8 mouse cellular contexts compared by ENCODE assay signal in the genomic region with DNA sequence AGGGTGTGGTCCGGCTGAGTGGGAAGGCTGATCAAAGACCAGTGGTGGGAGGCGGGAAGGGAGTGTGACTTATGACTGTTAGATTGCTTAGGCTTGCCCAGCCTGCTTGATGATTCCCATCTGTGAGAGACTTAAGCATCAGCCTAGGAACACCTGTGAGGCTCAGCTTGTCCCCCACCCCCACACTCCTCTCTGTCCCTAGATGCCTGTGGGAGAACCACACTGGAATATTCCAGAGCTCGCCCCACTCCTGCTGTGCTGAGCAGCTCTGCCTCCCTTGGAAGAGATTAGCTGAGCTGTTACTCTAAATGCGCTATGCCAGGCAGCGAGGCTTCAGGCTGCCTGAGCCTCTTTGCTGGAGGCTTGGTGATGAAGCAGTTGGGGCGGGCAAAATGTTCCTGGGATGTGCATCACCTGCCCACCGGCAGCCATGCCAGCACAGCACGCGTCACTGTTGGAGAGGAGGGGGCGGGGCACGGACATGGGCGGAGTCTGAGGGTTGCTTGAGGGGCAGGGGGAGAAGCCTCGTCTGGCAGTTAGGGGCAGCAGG. TPM values are rescaled to one million over a fixed set of nuclear protein-coding genes. Genes with fewer than 3 reads are reported as not detected.
DNase-seq lines count a peak whose midpoint lies in the region; ATAC-seq and TF ChIP-seq lines count a peak whose summit lies in the region.
"Not testable (repeated sequence)": the region's sequence is repeated elsewhere in the genome, so short reads cannot be mapped to it uniquely, and the experiment has no call there.

No protein-coding gene starts in this region.

- peak overlapping the region; percentile 46 for H3K4me2 ChIP-seq in forebrain, embryonic 13.5 days
- H3K4me2 ChIP-seq in heart, embryonic 15.5 days, result peak overlapping the region; percentile 49
- peak overlapping the region; percentile 41 for H3K4me2 ChIP-seq in kidney, postnatal 0 days (ENCODE audit: low read length)

- WGBS in forebrain, embryonic 13.5 days, result 3% methylated on average over 12 of the region's 13 CpGs
- WGBS in heart, embryonic 15.5 days, result 4% methylated on average over 11 of the region's 13 CpGs
- 4% methylated on average over 12 of the region's 13 CpGs for WGBS in kidney, postnatal 0 days

- not testable (repeated sequence) for H3K4me3 ChIP-seq in forebrain, embryonic 13.5 days
- H3K4me3 ChIP-seq in heart, embryonic 15.5 days, result 0 out of 2 replicates have a peak overlapping the region, but pooled peaks have one; percentile 8
- 0 out of 2 replicates have a peak overlapping the region, but pooled peaks have one; percentile 11 for H3K4me3 ChIP-seq in kidney, postnatal 0 days (replicated peaks; ENCODE audit: low read depth, low read length)

- not testable (repeated sequence) for H3K27ac ChIP-seq in forebrain, embryonic 13.5 days; heart, embryonic 15.5 days; kidney, postnatal 0 days

- intact Hi-C loops in left cerebral cortex, postnatal 4 days (cut with DNase I), result not testable (repeated sequence)

- H3K9ac ChIP-seq in forebrain, embryonic 13.5 days, result peak overlapping the region; percentile 1; the same call in 1 of the 2 replicates
- H3K9ac ChIP-seq in heart, embryonic 15.5 days; kidney, postnatal 0 days (ENCODE audit: low read depth, low read length): not testable (repeated sequence)

- H3K27me3 ChIP-seq in forebrain, embryonic 13.5 days, result peaks cover 29% of the 10 kb centered on the region
- H3K27me3 ChIP-seq in heart, embryonic 15.5 days; kidney, postnatal 0 days (ENCODE audit: insufficient read depth, low read length): not testable (repeated sequence)

- H3K9me3 ChIP-seq in forebrain, embryonic 13.5 days (replicated peaks); heart, embryonic 15.5 days (replicated peaks); kidney, postnatal 0 days (replicated peaks; ENCODE audit: low read length): not testable (repeated sequence)

- ATAC-seq in forebrain, embryonic 13.5 days, result peak; percentile 41
- ATAC-seq in heart, embryonic 15.5 days (replicated peaks; ENCODE audit: insufficient number of reproducible peaks, insufficient read depth, low FRiP score, low read depth); kidney, postnatal 0 days (replicated peaks; ENCODE audit: low FRiP score, low read depth): not testable (repeated sequence)

- peak; percentile 90 for DNase-seq in brain, adult 2 months (ENCODE audit: low read depth, low spot score)
- DNase-seq in kidney, postnatal 0 days (ENCODE audit: low spot score), result peak; percentile 49
- peak; percentile 46 for DNase-seq in left cerebral cortex, postnatal 4 days
- DNase-seq in lung, postnatal 36 days, result peak; percentile 42
- peak; percentile 76 for DNase-seq in retina, embryonic 14.5 days (ENCODE audit: low spot score)
- peak; percentile 67 to 73 for DNase-seq in thymus, postnatal 36 days

- H3K36me3 ChIP-seq in forebrain, embryonic 13.5 days (ENCODE audit: poor library complexity, severe bottlenecking), result peaks cover 15% of the 10 kb centered on the region
- H3K36me3 ChIP-seq in heart, embryonic 15.5 days; kidney, postnatal 0 days (ENCODE audit: insufficient read depth, low read length): not testable (repeated sequence)

- not testable (repeated sequence) for TF ChIP-seq CTCF in kidney, postnatal 0 days (IDR thresholded peaks at IDR 0.05; ENCODE audit: low read depth)

- peaks cover 32% of the 10 kb centered on the region for H3K4me1 ChIP-seq in forebrain, embryonic 13.5 days
- peaks cover 43% of the 10 kb centered on the region for H3K4me1 ChIP-seq in heart, embryonic 15.5 days (replicated peaks)
- H3K4me1 ChIP-seq in kidney, postnatal 0 days (replicated peaks; ENCODE audit: insufficient read depth, low read length), result peaks cover 28% of the 10 kb centered on the region

RNA-seq across cellular contexts. Expression of a gene that starts 48.7 kb away (rescaled TPM):
- 7.7 and 9.7 TPM in 2 replicates for polyA plus RNA-seq in forebrain, embryonic 13.5 days (2015; fragmentation: Nextera tagmentation; extraction: Ambion mirVana)
- 6.4 and 13.0 TPM in 2 replicates for polyA plus RNA-seq in heart, embryonic 15.5 days (2015; fragmentation: Nextera tagmentation; extraction: Ambion mirVana)
- 7.2 and 7.4 TPM in 2 replicates for polyA plus RNA-seq in kidney, postnatal 0 days (2015; fragmentation: Nextera tagmentation; extraction: Ambion mirVana)
- total RNA-seq in left cerebral cortex, postnatal 4 days (2021), result 10 to 100 TPM; 21.8 to 21.9 TPM
